Mouse (Mus musculus) kidney, postnatal 4 days (tissue): Measurements from ENCODE around the gene Mbd3.

Experiments used
- DNase-seq, 2 experiments: peaks; one replicate each; pipeline ENCODE4 v3.0.0; 2021; ENCODE audit warnings: mixed read lengths in 2 of 2

Gene Mbd3

GRCm38 (mm10) chr10:80421651-80422472, 22.5 kb upstream of the Mbd3 start:
- DNase-seq = no peak

- DNase-seq = no peak
These were observed 21.9 kb upstream of the Mbd3 start for GRCm38 (mm10) chr10:80421208-80421607.

- no peak for DNase-seq
These were observed 21.4 kb upstream of the Mbd3 start for GRCm38 (mm10) chr10:80420729-80421128.

- no peak for DNase-seq
These were observed 20.1 kb upstream of the Mbd3 start for GRCm38 (mm10) chr10:80419419-80419818.

GRCm38 (mm10) chr10:80418311-80418710, 19.0 kb upstream of the Mbd3 start:
- peak; percentile 53 to 66 for DNase-seq

- DNase-seq = no peak
These were observed 18.5 kb upstream of the Mbd3 start for GRCm38 (mm10) chr10:80417841-80418240.

GRCm38 (mm10) chr10:80417371-80417770, 18.0 kb upstream of the Mbd3 start:
- no peak for DNase-seq

- no peak for DNase-seq
These were observed 16.2 kb upstream of the Mbd3 start for GRCm38 (mm10) chr10:80415566-80415965.

- DNase-seq = no peak
These were observed 13.5 kb upstream of the Mbd3 start for GRCm38 (mm10) chr10:80412656-80413541.

- no peak for DNase-seq
These were observed 8.6 kb upstream of the Mbd3 start for GRCm38 (mm10) chr10:80407924-80408323.

- DNase-seq = peak; percentile 92 to 95
These were observed 7.5 kb upstream of the Mbd3 start, which contains the start of gene Uqcr11 for GRCm38 (mm10) chr10:80406684-80407501. Gene Uqcr11 (minus strand): TSS chr10:80406830.

- peak in 1 of 2 experiments; percentile 54 for DNase-seq
These were observed 6.3 kb upstream of the Mbd3 start for GRCm38 (mm10) chr10:80405481-80406173.

- peak; percentile 51 to 55 for DNase-seq
These were observed 3.8 kb upstream of the Mbd3 start for GRCm38 (mm10) chr10:80403044-80403692.

- no peak for DNase-seq
These were observed 1.4 kb upstream of the Mbd3 start for GRCm38 (mm10) chr10:80400704-80401161.

- no peak for DNase-seq
These were observed 788 bp upstream of the Mbd3 start for GRCm38 (mm10) chr10:80399973-80400703.

- DNase-seq = peak; percentile 99
These were observed 595 bp downstream of the Mbd3 start for GRCm38 (mm10) chr10:80398719-80399190.

GRCm38 (mm10) chr10:80398174-80398535, 1.2 kb downstream of the Mbd3 start:
- no peak for DNase-seq

- no peak for DNase-seq
These were observed 1.7 kb downstream of the Mbd3 start for GRCm38 (mm10) chr10:80397524-80398173.

- no peak for DNase-seq
These were observed 2.4 kb downstream of the Mbd3 start for GRCm38 (mm10) chr10:80396822-80397523.
